Mouse (Mus musculus) urinary bladder, postnatal 4 days (tissue): ENCODE results near the gene Tcf7l1.

Experiments
- DNase-seq, 2 experiments: peaks; one replicate each; pipeline ENCODE4 v3.0.0; 2021 to 2022; ENCODE audit warnings: low spot score in 2 of 2

Tcf7l1 gene

DNA sequence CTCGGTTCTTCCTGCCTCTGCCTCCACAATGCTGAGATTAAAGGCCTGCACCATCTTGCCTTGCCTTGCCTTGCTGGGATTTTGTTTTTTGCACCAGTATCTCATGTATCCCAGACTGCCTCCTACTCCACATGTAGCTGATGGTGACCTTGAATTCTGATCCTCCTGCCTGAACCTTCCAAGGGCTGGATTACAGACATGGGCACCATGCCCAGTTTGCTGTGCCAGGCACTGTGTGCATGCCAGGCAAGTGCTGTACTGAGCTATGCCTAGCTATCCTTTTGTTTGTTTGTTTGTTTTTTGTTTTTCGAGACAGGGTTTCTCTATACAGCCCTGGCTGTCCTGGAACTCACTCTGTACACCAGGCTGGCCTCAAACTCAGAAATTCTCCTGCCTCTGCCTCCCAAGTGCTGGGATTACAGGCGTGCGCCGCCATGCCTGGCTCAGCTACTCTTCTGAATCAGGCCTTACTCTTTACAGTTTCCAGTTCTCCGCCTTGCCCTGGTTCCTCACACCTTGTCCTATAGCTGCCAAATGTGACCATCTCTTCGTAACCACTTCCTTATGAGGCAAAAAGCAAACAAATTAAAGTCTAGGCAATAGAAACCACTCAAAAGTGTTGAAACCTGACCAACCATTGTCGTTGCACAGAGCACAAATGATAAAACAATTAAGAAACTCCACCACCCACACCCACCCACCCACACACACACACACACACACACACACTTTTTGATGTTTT is 165.2 kb downstream of the Tcf7l1 start:
- no peak for DNase-seq

DNA sequence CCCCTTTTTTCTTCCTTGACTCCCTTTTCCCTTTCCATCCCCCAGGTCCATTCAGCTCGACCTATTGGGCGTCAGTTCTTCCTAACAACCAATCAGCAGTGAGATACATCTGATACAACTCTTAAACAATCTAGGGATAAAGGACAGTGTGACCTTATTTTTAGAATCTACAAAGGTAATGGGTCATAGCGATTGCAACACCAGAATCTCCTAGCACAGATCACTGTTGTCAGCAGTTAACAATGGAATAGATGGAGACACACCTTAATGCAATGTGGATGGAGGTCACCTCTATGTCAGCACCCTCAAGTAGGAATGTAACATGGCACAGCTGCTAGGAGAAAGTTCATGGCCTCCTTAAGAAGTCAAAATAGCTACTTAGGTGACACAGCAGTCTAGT is 166.1 kb downstream of the Tcf7l1 start:
- no peak for DNase-seq

DNA sequence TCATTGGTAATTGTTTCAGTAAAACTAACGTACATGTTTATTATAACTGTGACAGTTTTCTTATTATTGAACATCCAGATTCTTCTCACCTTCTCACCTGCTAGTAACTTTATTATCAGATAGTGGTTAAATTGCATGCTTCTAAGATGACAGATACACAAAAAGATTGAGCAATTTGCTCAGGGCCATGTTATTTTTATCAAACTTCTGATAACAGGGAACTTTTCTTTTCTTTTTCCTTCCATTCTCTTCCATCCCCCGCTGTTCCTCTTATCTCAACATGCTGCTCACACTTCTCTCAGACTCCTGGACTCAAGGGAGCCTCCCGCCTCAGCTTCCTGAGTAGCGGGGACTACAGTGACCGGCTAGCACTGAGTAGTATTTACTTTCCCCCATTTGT is 168.1 kb downstream of the Tcf7l1 start:
- no peak for DNase-seq

GRCm38 (mm10) chr6:72619734-72620532 is 169.1 kb downstream of the Tcf7l1 start:
- no peak for DNase-seq

DNA sequence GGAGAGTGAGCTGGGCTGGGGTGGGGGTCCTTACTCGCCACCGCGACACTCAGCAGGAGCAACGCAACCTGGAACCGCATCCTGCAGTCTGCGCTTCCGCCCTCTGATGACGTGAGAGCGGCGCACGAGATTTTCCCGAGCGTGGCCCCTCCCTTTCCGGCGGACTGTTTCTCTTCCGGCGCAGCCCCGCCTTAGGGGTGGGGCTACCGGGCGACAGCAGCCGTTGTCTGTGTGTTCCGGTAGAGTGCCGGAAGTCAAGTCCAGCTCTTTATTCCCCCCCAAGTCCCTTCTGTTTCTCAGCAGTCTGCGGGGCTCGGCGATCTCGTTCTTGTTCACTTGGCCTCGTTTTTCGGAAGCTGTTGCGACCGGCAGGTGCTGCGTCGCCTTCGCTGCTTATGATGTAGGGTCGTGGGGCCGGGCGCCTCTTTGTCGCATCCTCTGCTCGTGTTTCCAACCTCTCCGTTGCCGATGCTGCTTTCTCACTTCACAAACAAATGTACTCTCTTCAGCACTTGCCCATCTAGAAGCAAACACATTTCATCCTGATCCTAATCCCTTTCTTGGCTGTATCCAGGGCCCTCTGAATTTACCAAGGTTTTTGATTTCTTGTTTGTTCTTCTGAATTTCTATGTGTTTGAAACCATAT is 172.3 kb downstream of the Tcf7l1 start, which contains the start of gene Tgoln1:
Gene Tgoln1, minus strand, starts transcription at position 358 of the 646 bp plus-strand sequence.
- DNase-seq: peak; percentile 89 to 92

- DNase-seq: no peak
Observed at GRCm38 (mm10) chr6:72615561-72616375, 173.3 kb downstream of the Tcf7l1 start.

GRCm38 (mm10) chr6:72615151-72615550 is 173.9 kb downstream of the Tcf7l1 start:
- no peak for DNase-seq

DNA sequence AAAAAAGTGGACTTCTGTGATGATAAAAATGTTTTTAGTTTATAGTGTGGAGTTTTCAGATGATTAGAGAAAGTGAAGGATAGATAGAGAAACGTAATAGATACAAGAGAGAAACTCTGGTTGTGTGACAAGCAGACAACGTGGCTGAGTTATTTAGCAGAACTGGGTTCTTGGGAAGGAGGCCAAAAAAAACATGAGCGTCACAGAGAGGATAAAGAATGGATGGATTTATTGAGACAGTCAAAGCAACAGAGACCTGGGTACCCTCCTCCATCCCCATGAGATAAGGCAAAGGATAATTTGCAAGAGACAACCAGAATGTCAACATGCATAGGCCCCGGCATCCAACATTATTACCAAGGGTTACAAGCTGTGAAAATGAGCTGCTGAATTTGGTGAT is 178.8 kb downstream of the Tcf7l1 start:
- DNase-seq: no peak

- DNase-seq: no peak
Observed at GRCm38 (mm10) chr6:72608662-72609184, 180.3 kb downstream of the Tcf7l1 start.

DNA sequence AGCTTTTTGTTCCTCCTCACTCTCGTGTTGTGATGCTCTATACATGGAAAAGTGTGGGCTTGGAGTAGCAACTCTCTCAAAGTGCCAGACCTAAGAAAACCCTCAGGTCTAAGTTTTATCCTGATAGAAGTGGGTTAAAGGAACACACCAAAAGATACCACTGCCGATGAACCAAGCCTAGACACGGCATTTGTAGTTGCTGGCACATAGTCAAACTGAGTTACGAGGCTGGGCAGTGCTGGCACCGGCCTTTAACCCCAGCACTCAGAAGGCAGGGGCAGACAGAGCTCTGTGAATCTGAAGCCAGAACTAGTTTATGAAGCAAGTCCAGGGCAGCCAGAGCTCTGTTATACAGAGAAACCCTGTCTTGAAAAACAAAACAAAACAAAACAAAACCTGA is 181.4 kb downstream of the Tcf7l1 start:
- no peak for DNase-seq

- DNase-seq: no peak
Observed at GRCm38 (mm10) chr6:72607060-72607459, 182.0 kb downstream of the Tcf7l1 start.

DNA sequence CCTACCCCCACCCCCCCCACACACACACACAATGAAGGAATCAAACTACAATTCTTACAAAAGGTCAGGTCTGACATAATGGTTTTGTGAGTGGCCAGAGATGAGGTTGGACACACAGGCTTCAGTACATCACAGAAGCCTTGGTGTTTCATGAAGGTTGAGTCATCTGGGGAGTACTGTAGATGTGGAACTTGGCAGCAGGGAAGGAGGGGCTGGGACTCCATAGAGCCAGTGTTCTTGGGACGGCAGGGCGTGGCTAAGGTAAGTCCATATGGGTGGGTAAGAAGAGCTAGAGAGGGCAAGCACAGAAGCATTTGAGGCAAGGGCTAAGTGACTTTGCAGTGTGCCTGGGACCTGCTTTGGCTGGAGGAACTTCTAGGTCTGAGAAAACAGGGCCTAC is 185.0 kb downstream of the Tcf7l1 start:
- no peak for DNase-seq

DNA sequence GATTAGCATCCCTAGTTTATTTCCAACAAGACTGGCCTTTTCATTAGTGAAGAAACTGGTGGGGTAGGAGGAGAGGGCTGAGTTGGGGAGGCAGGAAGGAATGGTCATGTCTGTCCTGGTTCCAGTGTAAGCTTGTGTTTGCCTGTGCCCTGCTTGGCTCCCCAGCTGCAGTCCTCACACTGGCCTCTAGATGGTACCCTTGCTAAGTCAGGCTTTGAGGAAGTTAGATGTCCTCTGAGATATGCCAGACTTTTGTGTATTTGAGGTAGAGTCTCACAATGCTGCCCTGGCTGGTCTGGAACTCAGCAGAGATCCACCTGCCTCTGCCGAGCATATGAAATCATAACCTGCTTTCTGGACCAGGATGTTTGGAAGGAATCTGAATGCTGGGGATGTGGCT is 187.3 kb downstream of the Tcf7l1 start:
- peak; percentile 59 to 83 for DNase-seq

GRCm38 (mm10) chr6:72600771-72601170 is 188.3 kb downstream of the Tcf7l1 start:
- no peak for DNase-seq

DNA sequence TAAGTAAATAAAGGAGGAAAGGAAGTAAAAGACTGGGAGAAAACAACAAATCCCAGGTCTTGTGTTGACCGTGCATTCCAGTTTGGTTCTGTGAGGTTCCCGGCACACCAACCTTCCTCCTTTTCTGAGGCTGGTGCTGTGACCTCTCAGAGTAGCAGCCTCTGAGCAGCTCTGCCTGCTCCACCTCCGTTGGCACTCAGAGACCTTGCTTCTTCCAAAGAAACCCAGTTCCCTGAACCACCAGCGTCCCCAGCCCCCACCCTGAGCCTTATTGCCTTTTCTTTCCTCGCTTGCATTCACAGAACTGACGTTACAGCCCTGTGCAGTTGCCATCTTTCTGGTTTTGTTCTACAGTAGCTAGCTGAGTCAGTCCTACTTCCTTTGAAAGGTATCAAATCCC is 188.8 kb downstream of the Tcf7l1 start:
- no peak for DNase-seq

GRCm38 (mm10) chr6:72598791-72599557 is 190.1 kb downstream of the Tcf7l1 start:
- DNase-seq: peak in 1 of 2 experiments; percentile 64

DNA sequence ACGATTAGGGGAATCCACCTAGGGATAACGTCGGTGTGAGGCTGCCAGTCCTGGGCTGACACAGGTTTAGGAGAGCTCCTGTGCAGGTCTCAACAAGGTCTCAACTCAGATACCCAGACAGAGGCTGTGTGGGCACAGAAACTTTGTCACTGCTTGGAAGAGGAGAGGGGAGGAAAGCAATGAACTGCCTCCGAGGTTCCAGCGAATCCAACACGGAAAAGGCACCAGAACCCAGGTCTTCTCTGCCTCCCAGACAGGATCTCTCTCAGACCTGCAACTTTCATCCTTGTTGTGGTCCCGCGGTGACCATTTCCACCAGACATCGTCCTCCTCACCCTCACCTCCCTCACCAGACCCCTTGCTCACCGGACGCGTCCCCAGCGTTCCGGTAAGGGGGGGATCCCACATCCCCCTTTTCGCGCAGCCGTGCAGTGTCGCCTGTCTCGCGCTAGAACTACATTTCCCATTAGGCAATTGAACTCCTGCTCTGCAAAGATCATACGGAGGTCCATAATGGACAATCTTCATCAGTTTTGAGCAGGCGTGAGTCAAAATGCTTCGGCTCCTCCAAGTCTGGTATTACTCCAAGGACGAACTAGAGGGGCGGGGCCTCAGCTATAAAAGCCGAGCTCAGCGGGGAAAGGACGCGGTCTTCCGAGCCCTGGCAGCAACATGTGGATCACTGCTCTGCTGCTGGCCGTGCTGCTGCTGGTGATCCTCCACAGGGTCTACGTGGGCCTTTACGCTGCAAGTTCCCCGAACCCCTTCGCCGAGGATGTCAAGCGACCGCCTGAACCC is 190.9 kb downstream of the Tcf7l1 start, which contains the start of the genes Elmod3 and Retsat:
Gene Elmod3, minus strand, starts transcription at position 458 of the 798 bp plus-strand sequence.
Gene Retsat, plus strand, starts transcription at position 520 of the 798 bp plus-strand sequence.
- DNase-seq: peak; percentile 94 to 95

GRCm38 (mm10) chr6:72597083-72597874 is 191.8 kb downstream of the Tcf7l1 start:
- no peak for DNase-seq

- no peak for DNase-seq
Observed at GRCm38 (mm10) chr6:72593914-72594313, 195.1 kb downstream of the Tcf7l1 start.
